Mouse (Mus musculus) T-helper 17 cell (primary cell): ENCODE data around the gene Bag3.

Experiments used
- in situ Hi-C, 2 experiments: fragments of 300-600 bp; cut with MboI, MseI; formaldehyde crosslinking; loops; 1 replicate in 1 of 2; 2 replicates in 1 of 2; pipeline ENCODE4 v1.15.1; 2025; ENCODE audit warnings: high pct_unique_total_duplicates in 2 of 2

The Bag3 gene

DNA sequence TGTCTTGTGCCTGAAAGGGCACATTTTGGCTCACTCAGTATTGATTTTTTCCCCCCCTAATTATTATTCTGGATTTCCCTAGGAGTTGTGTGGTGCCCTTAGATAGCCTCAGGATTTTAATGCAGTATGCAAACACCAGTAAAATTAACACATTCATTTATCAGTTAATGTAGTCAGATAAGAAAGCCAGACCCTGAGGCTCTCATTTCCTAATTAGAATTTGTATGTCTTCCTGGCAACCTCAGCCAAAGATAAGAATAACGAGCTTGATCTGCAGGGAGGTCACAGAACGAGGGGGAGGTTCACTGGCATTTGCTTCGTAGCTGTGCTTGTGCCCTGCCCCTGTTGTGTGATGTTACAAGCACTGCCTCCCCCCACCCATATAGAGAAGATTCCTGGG lies 12.7 kb downstream of the Bag3 start:
- in situ Hi-C loops = no loop called here

DNA sequence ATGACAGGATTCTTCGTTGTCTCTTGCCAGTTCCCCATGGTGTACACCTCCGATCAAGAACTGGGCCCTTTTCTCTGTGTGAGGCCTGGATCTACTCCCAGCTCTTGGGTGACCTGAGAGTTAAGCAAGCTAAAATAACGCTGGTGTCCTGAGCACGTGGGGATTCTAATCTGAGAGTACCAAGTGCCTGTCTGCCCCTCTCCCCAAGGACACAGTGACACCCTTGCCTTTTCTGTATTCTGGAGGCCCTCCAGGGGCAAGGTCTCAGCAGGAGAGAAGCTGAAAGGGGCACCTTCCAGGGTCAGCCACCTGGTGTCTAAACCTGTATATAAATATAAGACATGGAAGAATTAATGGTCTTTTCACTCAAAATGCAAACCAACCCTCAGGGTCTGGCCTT lies 14.3 kb downstream of the Bag3 start:
- in situ Hi-C loops = no loop called here

DNA sequence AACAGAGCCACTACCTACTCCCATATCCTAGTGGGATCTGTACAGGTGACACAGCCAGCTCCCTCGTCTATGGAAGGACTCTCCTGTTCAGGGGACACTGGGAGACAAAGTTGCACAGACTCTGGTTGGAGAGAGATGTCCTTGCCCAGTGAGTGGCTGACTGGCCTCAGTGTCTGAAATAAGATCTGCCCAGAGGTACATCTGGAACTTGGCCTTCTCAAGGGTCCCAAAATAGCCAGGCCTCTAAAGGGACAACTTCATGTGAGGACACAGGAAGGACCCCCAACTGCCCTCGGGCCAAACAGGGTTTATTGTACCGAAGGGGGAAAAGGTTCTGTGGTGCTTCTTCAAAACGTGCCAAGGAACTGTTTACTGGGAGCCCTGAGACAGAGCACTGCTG lies 14.8 kb downstream of the Bag3 start:
- in situ Hi-C loops = no loop called here

GRCm38 (mm10) chr7:128538769-128539168 lies 15.4 kb downstream of the Bag3 start:
- in situ Hi-C loops = no loop called here

GRCm38 (mm10) chr7:128540111-128540510 lies 16.7 kb downstream of the Bag3 start:
- in situ Hi-C loops = no loop called here

DNA sequence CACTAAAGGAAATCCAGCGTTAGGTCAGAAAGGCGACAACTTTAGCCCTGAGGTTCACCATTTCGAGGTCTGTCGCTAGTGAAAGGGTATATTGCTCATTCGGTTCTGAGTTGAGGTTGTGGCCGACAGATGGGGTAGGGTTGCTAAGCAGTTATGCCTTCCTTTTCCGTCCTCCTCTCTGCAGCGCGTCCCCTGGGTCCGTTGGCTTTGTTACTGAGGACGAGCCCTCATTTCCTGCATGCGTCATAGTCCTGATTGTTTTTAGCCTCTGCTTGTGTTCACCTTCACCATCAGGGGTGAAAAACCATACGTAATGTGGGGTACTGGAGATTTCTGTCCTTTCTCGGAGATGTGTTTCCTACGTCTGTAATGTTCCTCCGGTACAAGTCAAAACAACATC lies 17.3 kb downstream of the Bag3 start:
- in situ Hi-C loops = no loop called here

GRCm38 (mm10) chr7:128541186-128541585 lies 17.8 kb downstream of the Bag3 start:
- in situ Hi-C loops = no loop called here

- in situ Hi-C loops = no loop called here
These were observed 18.4 kb downstream of the Bag3 start for GRCm38 (mm10) chr7:128541771-128542170.

GRCm38 (mm10) chr7:128542488-128542887 lies 19.1 kb downstream of the Bag3 start:
- in situ Hi-C loops = no loop called here

- in situ Hi-C loops = no loop called here
These were observed 19.9 kb downstream of the Bag3 start for GRCm38 (mm10) chr7:128543148-128543855.

DNA sequence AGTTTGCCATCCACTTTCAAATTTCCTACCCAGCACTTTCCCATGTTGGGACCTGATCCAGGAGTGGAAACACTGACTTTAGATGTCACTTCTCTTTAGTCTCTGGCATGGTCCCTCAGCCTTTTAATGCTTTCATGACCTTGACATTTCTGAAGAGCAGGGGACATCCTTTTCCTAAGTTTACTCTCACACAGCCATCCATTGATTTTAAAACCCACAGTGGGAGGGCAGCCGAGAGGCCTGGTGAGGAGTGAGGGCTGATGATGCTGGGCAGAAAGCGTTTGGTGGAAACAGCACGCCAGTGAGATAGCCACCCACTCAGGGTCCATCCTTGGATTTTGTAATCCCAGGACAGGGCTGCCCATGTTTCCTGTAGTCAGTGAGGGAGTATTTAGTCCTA lies 20.5 kb downstream of the Bag3 start:
- in situ Hi-C loops = no loop called here

GRCm38 (mm10) chr7:128544566-128545262 lies 21.3 kb downstream of the Bag3 start:
- in situ Hi-C loops = no loop called here

DNA sequence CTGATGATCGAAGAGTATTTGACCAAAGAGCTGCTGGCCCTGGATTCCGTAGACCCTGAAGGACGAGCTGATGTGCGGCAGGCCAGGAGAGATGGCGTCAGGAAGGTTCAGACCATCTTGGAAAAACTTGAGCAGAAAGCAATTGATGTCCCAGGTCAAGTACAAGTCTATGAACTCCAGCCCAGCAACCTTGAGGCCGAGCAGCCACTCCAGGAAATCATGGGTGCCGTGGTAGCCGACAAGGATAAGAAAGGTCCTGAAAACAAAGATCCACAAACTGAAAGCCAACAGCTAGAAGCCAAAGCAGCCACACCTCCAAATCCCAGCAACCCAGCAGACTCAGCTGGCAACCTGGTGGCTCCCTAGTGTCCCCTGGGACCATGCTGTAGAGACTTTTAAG lies 22.6 kb downstream of the Bag3 start:
- in situ Hi-C loops = no loop called here

- in situ Hi-C loops = no loop called here
These were observed 25.7 kb downstream of the Bag3 start for GRCm38 (mm10) chr7:128549137-128549536.

- in situ Hi-C loops = no loop called here
These were observed 27.1 kb downstream of the Bag3 start for GRCm38 (mm10) chr7:128550328-128551086.

- in situ Hi-C loops = no loop called here
These were observed 27.7 kb downstream of the Bag3 start for GRCm38 (mm10) chr7:128551087-128551457.

DNA sequence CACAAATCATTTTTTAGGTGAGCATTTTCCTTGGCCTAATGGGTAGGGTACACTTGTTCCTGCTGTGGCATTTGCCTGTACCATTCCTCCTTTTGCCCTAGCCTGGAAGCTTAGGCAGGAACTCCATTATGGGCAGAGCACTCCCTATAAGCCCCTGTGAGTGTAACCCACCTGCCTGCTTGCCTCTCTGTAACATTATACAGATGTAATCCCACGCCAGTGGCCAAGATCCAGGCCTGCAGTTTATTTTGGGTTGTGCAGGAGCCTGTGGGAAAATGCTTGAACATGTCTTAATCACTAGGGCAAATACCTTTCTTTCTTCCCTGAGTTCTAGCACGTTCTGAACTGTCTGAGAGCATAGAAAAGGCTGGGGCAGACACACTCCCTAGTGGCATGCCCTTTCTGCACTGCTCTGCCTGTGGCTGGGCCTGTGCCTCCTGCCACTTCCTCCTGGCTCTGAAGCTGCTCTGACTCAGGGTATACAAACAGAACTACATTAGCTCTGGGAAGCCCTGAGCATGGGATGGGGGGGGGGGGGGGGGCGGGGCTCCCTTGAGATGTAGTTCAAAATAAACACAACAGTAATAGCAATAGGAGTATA lies 29.8 kb downstream of the Bag3 start:
- in situ Hi-C loops = no loop called here

DNA sequence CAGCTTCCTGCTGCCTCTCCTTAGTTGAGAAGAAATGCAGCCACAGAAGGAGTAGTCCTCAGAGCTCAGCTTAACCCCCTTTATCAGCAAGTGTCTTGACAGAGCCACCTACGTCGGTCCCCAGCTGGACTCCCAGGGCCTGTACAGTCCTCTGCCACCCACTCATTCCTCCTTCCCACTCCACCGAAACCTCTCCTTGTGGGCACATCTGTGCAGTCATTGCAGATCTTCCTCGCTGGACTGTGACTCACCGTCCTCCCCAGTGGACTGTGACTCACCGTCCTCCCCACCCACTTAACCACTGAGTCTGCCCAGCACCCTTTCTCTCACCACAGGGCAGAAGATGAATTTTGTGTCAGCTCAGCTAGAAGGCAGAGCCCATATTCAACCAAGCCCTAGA lies 31.1 kb downstream of the Bag3 start:
- in situ Hi-C loops = no loop called here

DNA sequence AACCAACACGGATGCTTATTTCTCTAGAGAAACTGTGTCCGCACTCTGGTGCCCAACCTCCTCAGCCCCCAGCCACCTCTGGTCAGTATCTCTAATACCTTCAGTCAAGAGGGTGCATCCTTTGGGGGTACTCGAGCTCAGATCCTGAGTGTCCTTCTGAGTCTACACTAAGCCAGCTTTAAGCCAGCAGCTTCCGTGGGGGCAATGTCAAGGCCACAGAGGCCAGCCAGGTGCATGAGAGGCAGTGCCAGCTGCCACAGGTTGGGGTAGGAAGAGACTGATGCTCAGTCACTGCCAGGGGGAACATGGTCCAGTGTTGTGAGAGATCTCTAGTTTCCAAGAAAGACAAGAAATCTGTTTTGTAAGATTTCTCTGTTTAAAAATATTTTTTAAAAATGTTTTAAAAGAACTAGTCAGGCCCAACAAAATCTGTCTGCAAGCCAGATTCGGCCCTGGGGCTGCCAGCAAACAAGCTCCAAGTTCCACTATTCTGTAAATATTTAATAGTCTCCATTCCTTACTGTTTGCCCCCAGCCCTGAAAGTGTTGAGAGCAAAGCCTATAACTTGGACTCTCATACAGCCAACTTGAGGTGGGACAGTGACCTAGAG lies 31.8 kb downstream of the Bag3 start:
- in situ Hi-C loops = no loop called here

DNA sequence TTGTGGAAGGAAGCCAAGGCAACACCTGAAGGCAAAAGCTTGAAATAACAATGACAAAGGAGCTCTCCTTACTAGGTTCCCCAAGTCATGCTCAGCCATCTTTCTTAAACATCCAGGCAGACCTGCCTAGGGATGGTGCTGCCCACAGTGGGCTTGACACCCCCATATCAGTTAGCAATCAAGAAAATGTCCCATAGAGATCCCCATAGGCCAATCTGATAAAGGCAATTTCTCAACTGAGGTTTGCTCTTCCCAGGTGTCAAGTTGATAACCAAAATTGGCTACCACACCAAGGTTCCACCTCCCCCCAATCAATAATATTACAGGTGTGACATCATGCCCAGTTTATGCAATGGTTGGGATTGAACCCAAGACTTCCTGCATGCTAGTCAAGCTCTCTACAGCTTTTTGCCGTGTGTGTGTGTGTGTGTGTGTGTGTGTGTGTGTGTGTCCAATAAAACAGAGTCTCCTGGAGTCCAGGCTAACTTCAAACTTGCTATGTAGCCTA lies 33.6 kb downstream of the Bag3 start:
- in situ Hi-C loops = no loop called here

GRCm38 (mm10) chr7:128563373-128563772 lies 40.0 kb downstream of the Bag3 start:
- in situ Hi-C loops = no loop called here

GRCm38 (mm10) chr7:128566311-128566710 lies 42.9 kb downstream of the Bag3 start:
- in situ Hi-C loops = no loop called here
